Mouse (Mus musculus): Measurements from ENCODE around the gene Vmn1r214.

GRCm38 (mm10) chr13:23007356-23007755 is 22.9 kb upstream of the Vmn1r214 start, which contains the start of gene Vmn1r213:
- TF ChIP-seq CTCF (IDR thresholded peaks at IDR 0.05; ENCODE audit: extremely low read depth, insufficient read depth, low read length) (no peak), POLR2A (IDR thresholded peaks at IDR 0.05; ENCODE audit: extremely low read depth, insufficient read depth, low read length) (no peak)

Data from cortical plate, adult 2 months (tissue).